Mouse (Mus musculus) sigmoid colon, adult 10 weeks (tissue): ENCODE results near the gene Sh2b2. TPM values are rescaled to one million over a fixed set of nuclear protein-coding genes. Genes with fewer than 3 reads are reported as not detected.

Experiments
- polyA plus RNA-seq: library from polyadenylated mRNA; stranded (reverse); fragments of 350-450 nt; fragmentation: Illumina TruSeq; extraction: RNeasy Lipid Tissue Mini Kit (QIAGEN cat#74804); gene quantifications from one replicate; pipeline ENCODE4 v1.2.3, GENCODE M21; 2014; ENCODE audit warnings: low read depth, low replicate concordance

Sh2b2 gene
- not detected for polyA plus RNA-seq

DNA sequence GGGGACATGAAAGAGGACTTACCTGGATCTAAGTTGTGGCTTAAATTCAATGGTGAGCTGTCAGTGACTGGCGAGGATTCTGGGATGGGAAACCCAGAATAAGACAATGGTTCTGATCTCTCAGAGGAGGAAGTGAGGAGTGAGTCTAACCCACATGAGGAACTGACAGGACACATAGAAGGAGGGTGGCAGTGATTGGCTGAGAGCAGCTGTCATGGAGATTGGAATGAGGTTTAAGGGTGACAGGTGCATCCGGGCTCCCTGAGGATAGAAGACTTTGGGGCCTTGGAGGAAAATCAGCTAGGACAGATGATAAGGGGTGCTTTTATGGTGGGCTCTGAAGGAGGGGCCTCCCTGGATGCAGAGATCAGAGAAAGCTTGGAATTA, at the start of gene Sh2b2:
Gene Sh2b2 (minus strand): TSS at position 105 of the 387 bp plus-strand sequence.

DNA sequence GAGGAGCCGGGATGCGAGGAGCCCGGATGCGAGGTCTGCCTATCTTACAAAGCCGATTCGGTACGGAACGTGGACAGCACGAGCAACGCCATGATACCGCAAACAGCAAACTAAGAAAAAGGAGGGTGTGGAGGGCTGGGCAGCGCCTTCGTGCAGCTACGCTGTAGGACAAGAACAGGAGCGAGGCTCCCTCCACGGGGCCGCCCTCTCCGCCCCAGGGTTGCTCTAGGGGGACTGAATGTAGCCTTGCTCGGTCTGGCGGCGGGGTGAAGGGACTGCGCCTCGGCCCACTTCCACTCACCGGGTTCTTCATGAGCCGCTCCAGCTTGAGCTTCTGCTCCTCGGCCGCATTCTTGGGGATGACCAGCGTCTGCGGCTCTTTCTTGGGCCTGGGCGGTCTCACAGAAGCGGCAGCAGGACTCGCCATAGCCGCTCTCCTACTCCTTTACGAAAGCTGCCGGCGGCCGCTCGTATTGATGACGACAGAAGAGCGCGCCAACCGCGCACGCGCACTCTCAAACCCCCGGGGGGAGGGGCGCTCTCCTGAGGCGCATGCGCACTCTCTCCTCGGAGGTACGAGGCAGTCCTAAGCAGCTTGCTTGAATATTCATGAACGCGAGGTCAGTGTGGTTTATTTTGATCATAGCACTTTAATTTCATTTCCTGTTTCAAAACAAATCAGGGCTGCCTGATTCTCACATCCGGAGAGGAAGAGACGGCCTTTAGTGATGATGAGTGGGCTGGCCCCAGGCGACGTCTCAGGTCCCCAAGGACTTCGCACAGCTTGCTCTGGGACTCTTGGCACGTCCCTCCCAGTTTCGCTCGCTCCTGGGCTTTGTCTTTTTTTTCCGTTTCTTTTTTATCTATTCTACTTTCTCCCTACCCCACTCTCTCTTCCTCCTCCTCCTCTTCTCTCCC, 47.6 kb downstream of the Sh2b2 start, which contains the start of gene Prkrip1:
Gene Prkrip1 (minus strand): TSS at position 490 of the 918 bp plus-strand sequence.

DNA sequence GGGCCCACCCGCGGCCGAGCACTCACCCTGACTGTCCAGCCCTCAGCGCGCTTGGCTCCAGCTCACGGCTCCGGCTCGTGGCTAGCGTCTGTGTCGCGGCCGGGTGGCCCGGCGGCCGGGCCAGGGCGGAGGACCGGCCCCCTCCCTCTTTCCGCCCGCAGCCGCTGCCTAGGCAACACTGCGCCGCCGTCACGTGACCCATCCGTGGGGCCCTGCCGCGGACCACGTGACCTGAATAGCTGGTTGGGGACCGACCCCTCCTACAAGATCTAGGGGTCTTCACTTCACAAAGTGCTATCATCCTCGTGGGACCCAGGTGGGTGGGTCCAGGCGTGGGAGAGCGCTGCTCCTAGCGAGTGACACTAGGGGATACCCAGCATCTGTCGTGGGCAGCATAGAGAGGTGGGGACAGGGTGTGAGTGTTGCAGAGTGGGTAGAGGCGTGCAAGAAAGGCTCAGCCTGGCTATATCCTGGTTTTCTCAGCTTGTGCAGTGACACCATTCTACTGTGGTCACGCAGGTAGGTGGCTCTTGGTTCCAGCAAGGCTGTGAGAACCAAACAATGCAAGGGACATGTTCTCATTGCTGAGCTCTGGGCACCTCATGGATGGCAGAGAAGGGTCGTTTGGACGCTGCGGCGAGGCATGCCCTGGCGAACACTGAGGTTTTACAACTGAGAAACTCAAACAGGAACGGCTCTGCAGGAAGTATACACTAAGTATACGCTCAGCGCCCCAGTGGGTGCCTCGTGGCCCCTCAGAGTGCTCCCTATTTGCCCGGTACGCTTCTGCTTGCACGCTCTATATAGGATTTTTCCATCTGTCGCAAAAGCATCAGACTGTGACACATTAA, 75.6 kb downstream of the Sh2b2 start, which contains the start of gene Orai2:
Gene Orai2 (minus strand): TSS at position 202 of the 851 bp plus-strand sequence.

Other genes with a start within 250 kb of the Sh2b2 start
- 0.38 TPM for gene Upk3b, start 208.1 kb downstream of the Sh2b2 start, polyA plus RNA-seq
- not detected for gene Upk3bl, start 192.1 kb downstream of the Sh2b2 start, polyA plus RNA-seq
- 3.8 TPM for gene Rasa4, start 162.6 kb downstream of the Sh2b2 start, polyA plus RNA-seq
- gene Polr2j, start 129.9 kb downstream of the Sh2b2 start, polyA plus RNA-seq, result 3.4 TPM
- 0.88 TPM for gene Lrwd1, start 110.5 kb downstream of the Sh2b2 start, polyA plus RNA-seq
- gene Alkbh4, start 110.4 kb downstream of the Sh2b2 start, polyA plus RNA-seq, result 0.41 TPM
- 4.1 TPM for gene Orai2, start 75.8 kb downstream of the Sh2b2 start, polyA plus RNA-seq
- 28.2 TPM for gene Prkrip1, start 47.6 kb downstream of the Sh2b2 start, polyA plus RNA-seq